Mouse (Mus musculus) myocyte (in vitro differentiated cells): ENCODE measurements at regions not wholly inside any gene's neighbourhood (a gene's known extent, or its start where the extent isn't known, plus 50 kb on each side); places are given as distances from the start of the nearest gene placed in this dataset.

ENCODE experiments used
- H3K27me3 ChIP-seq: one replicate; pipeline ENCODE4 v1.6.1; 2011; ENCODE audit not compliant: control insufficient read depth, insufficient read depth, insufficient read length
- H3K36me3 ChIP-seq: one replicate; pipeline ENCODE4 v1.6.1; 2011; ENCODE audit not compliant: control insufficient read depth, insufficient read depth
- H3K4me2 ChIP-seq: one replicate; pipeline ENCODE4 v1.6.1; 2011; ENCODE audit warnings: low read depth, control low read depth
- H3K4me3 ChIP-seq: one replicate; pipeline ENCODE4 v1.5.1; 2011; ENCODE audit warnings: mild to moderate bottlenecking, control low read depth, moderate library complexity
- H3K79me2 ChIP-seq: one replicate; pipeline ENCODE4 v1.6.1; 2011; ENCODE audit not compliant: control insufficient read depth, insufficient read depth
- H3ac ChIP-seq: one replicate; pipeline ENCODE4 v1.6.1; 2011; ENCODE audit not compliant: control insufficient read depth, insufficient read length
- CEBPB ChIP-seq: IDR thresholded peaks from 2 replicates; pipeline ENCODE4 v1.6.1; 2011; ENCODE audit warnings: mild to moderate bottlenecking, moderate library complexity; ENCODE audit not compliant: poor library complexity, insufficient read depth, severe bottlenecking
- E2F4 ChIP-seq: IDR thresholded peaks from one replicate; pipeline ENCODE4 v1.6.1; 2011; ENCODE audit warnings: mild to moderate bottlenecking, control low read depth, moderate library complexity; ENCODE audit not compliant: insufficient read depth
- MAX ChIP-seq: IDR thresholded peaks from one replicate; pipeline ENCODE4 v1.6.1; 2011; ENCODE audit warnings: low read depth, mild to moderate bottlenecking, control low read depth
- MYOD1 ChIP-seq, 3 experiments: IDR thresholded peaks; one replicate each; pipeline ENCODE4 v1.6.1; 2011; ENCODE audit warnings: control low read depth in 2 of 3, low read depth in 2 of 3, mild to moderate bottlenecking in 2 of 3, moderate library complexity in 1 of 3; ENCODE audit not compliant: insufficient read length in 2 of 3, control insufficient read depth in 1 of 3
- MYOG ChIP-seq, 3 experiments: IDR thresholded peaks; one replicate each; pipeline ENCODE4 v1.6.1; 2011; ENCODE audit warnings: control low read depth in 2 of 3, low read depth in 2 of 3, mild to moderate bottlenecking in 2 of 3; ENCODE audit not compliant: insufficient read length in 2 of 3, control insufficient read depth in 1 of 3, insufficient read depth in 1 of 3
- POLR2A ChIP-seq: IDR thresholded peaks from one replicate; pipeline ENCODE4 v1.6.1; 2011; ENCODE audit warnings: low read depth, mild to moderate bottlenecking, control low read depth, moderate library complexity; ENCODE audit not compliant: insufficient read length
- POLR2AphosphoS2 ChIP-seq: IDR thresholded peaks from one replicate; pipeline ENCODE4 v1.6.1; 2011; ENCODE audit warnings: low read depth, control low read depth; ENCODE audit not compliant: insufficient read length
- REST ChIP-seq: IDR thresholded peaks from one replicate; pipeline ENCODE4 v1.6.1; 2011; ENCODE audit warnings: mild to moderate bottlenecking, control low read depth, moderate library complexity; ENCODE audit not compliant: insufficient read depth, insufficient read length
- SRF ChIP-seq: IDR thresholded peaks from one replicate; pipeline ENCODE4 v1.6.1; 2011; ENCODE audit warnings: low read depth; ENCODE audit not compliant: control insufficient read depth, insufficient read length
- TCF12 ChIP-seq: IDR thresholded peaks from one replicate; pipeline ENCODE4 v1.6.1; 2011; ENCODE audit warnings: mild to moderate bottlenecking, control low read depth; ENCODE audit not compliant: poor library complexity, insufficient read depth, severe bottlenecking
- TCF3 ChIP-seq: IDR thresholded peaks from one replicate; pipeline ENCODE4 v1.6.1; 2011; ENCODE audit warnings: low read depth, control low read depth; ENCODE audit not compliant: insufficient read length
- USF1 ChIP-seq: IDR thresholded peaks from one replicate; pipeline ENCODE4 v1.6.1; 2011; ENCODE audit warnings: low read depth, mild to moderate bottlenecking, control low read depth, moderate library complexity

- no peaks in the 10 kb centered on the region for H3K27me3 ChIP-seq
- H3ac ChIP-seq = no peak overlapping the region
- no peaks in the 10 kb centered on the region for H3K36me3 ChIP-seq
- no peak overlapping the region for H3K4me2 ChIP-seq
- no peaks in the 10 kb centered on the region for H3K79me2 ChIP-seq
- TF ChIP-seq E2F4 = no peak
- no peak for TF ChIP-seq SRF
- no peak for TF ChIP-seq POLR2AphosphoS2
- TF ChIP-seq TCF3 = no peak
- TF ChIP-seq CEBPB = no peak
- no peak for TF ChIP-seq USF1
- TF ChIP-seq POLR2A = no peak
- TF ChIP-seq MYOD1 (IDR thresholded peaks at IDR 0.05; ENCODE audit: control insufficient read depth in 1 of 3, insufficient read length in 2 of 3, low read depth in 2 of 3) = no peak
- TF ChIP-seq MAX = no peak
- H3K4me3 ChIP-seq = no peak overlapping the region
These were observed 57.6 kb upstream of the 2410004P03Rik start for GRCm38 (mm10) chr12:17069161-17069560.

DNA sequence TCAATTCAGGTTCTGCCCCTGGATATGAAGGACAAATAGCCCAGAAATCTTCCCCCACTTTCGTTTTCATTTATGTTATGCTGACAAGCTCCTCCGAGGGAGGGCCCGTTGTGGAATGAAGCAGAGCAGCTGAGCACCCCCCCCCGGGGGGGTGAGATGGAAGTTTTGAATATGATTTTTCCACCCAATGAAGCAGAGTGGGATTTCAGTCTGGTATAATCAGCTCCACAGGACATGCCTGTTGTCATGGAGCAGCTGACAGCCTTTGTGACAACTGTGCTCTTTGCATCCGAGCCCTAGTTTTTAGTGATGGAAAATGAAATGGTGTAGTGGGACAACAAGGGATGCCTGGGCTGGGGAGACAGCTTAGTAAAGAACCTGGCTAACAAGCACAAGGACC lies 52.4 kb upstream of the 2410004P03Rik start:
- Histone ChIP-seq H3K4me2 (no peak overlapping the region), H3K27me3 (no peaks in the 10 kb centered on the region), H3ac (no peak overlapping the region), H3K36me3 (no peaks in the 10 kb centered on the region), H3K4me3 (no peak overlapping the region), H3K79me2 (no peaks in the 10 kb centered on the region)
- no peak for TF ChIP-seq SRF
- TF ChIP-seq TCF3 = no peak
- TF ChIP-seq CEBPB = no peak
- no peak for TF ChIP-seq REST
- no peak for TF ChIP-seq TCF12
- TF ChIP-seq MYOG (IDR thresholded peaks at IDR 0.05; ENCODE audit: control insufficient read depth in 1 of 3, insufficient read depth in 1 of 3, insufficient read length in 2 of 3, low read depth in 2 of 3) = no peak
- no peak for TF ChIP-seq MYOD1 (IDR thresholded peaks at IDR 0.05; ENCODE audit: control insufficient read depth in 1 of 3, insufficient read length in 2 of 3, low read depth in 2 of 3)
